Mouse (Mus musculus) liver, embryonic 14.5 days (tissue): ENCODE measurements around the gene Ubxn2a. TPM values are rescaled to one million over a fixed set of nuclear protein-coding genes. Genes with fewer than 3 reads are reported as not detected.
"Not testable (repeated sequence)": the region's sequence is repeated elsewhere in the genome, so short reads cannot be mapped to it uniquely, and the experiment has no call there.

Experiments
- ATAC-seq: fragments of 200-750 bp; cut with Nextera tagmentation; 2 replicates; pipeline ENCODE4 v1.8.0; 2017; ENCODE audit warnings: moderate number of reproducible peaks, mild to moderate bottlenecking, moderate library complexity; ENCODE audit not compliant: insufficient read depth
- DNase-seq, 3 experiments: peaks; one replicate each; pipeline ENCODE4 v3.0.0-alpha.2; 2012 to 2013; ENCODE audit warnings: low read depth in 3 of 3, low spot score in 3 of 3
- H3K27ac ChIP-seq: fragments of 300-500 bp; sonication (generic); 2 replicates; pipeline ENCODE4 v1.5.1; 2014; ENCODE audit warnings: moderate library complexity, mild to moderate bottlenecking, control low read depth, inconsistent platforms
- H3K27me3 ChIP-seq: fragments of 300-500 bp; sonication (generic); 2 replicates; pipeline ENCODE4 v1.6.1; 2014; ENCODE audit warnings: mild to moderate bottlenecking, low read length, moderate library complexity; ENCODE audit not compliant: control insufficient read depth, insufficient read depth
- H3K36me3 ChIP-seq: fragments of 300-500 bp; sonication (generic); replicated peaks from 2 replicates; pipeline ENCODE4 v1.6.1; 2014; ENCODE audit warnings: low read depth; ENCODE audit not compliant: control insufficient read depth, insufficient read depth
- H3K4me1 ChIP-seq, 2 experiments: fragments of 200-500 bp in 1 of 2; fragments of 300-500 bp in 1 of 2; sonication (generic) in 1 of 2; replicated peaks; 2 replicates each; pipeline ENCODE4 v1.6.1; 2012 to 2014; ENCODE audit warnings: antibody characterized with exemption in 1 of 2, inconsistent platforms in 1 of 2, low read length in 1 of 2; ENCODE audit not compliant: control insufficient read depth in 2 of 2, insufficient read depth in 2 of 2
- H3K4me2 ChIP-seq: fragments of 300-500 bp; sonication (generic); 2 replicates; pipeline ENCODE4 v1.6.1; 2014; ENCODE audit warnings: low read depth, mild to moderate bottlenecking, control low read depth, moderate library complexity
- H3K4me3 ChIP-seq, 2 experiments: fragments of 200-500 bp in 1 of 2; fragments of 300-500 bp in 1 of 2; sonication (generic) in 1 of 2; 2 replicates each; pipeline ENCODE4 v1.5.1; 2012 to 2014; ENCODE audit warnings: low read depth in 2 of 2, low read length in 2 of 2, mild to moderate bottlenecking in 2 of 2, control low read depth in 1 of 2, inconsistent platforms in 1 of 2, moderate library complexity in 1 of 2; ENCODE audit not compliant: insufficient read depth in 1 of 2
- H3K9ac ChIP-seq: fragments of 300-500 bp; sonication (generic); replicated peaks from 2 replicates; pipeline ENCODE4 v1.6.1; 2014; ENCODE audit warnings: mild to moderate bottlenecking, control low read depth, moderate library complexity
- H3K9me3 ChIP-seq: fragments of 300-500 bp; sonication (generic); 2 replicates; pipeline ENCODE4 v1.6.1; 2016; ENCODE audit warnings: low read length, mixed read lengths; ENCODE audit not compliant: control insufficient read depth
- CTCF ChIP-seq: IDR thresholded peaks from 2 replicates; pipeline ENCODE4 v1.5.1; 2016; ENCODE audit warnings: antibody characterized with exemption, low read depth, control low read depth
- EP300 ChIP-seq: IDR thresholded peaks from 2 replicates; pipeline ENCODE4 v1.6.1; 2016; ENCODE audit warnings: antibody characterized with exemption, low read depth
- WGBS: fragments of 180-500 bp; shearing (Covaris S2); extraction: QIAGEN DNeasy Blood & Tissue Kit; methylation state at CpG from one replicate; pipeline ENCODE4 v1.1.7; 2014; ENCODE audit not compliant: insufficient replicate concordance; 5-methylcytosine and 5-hydroxymethylcytosine counted together
- polyA plus RNA-seq, 2 experiments: library from polyadenylated mRNA; depleted of rRNA in 1 of 2; stranded (reverse) in 1 of 2; unstranded in 1 of 2; fragments of >200 nt; fragmentation: Nextera tagmentation in 1 of 2; extraction: Ambion mirVana in 1 of 2; gene quantifications; 2 replicates each; pipeline versions ENCODE4 v1.2.1 to v1.2.3; 2012 to 2014

Gene Ubxn2a
- polyA plus RNA-seq, 2 experiments: 7.4 to 23.0 TPM

DNA sequence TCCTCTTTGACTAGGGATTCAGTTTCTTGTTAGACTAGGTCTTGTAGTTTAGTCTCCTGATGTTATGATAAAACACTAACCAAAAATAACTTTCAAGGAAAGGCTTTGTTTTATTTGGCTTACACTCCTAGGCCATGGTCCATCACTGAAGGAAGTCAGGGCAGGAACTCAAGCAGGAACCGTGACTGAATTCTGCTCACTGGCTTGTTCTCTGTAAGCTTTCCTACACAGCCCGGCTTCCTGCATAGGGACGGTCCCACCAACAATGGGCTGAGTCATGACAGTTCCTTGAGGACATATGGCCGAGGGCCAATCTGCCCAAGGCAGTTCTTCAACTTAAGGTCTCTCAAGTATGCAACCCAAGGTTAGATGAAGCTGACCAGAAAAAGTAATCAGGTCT is 4.2 kb upstream of the Ubxn2a start:
- Histone ChIP-seq H3K27me3 (no peaks in the 10 kb centered on the region), H3K9me3 (no peaks in the 10 kb centered on the region), H3K4me3 (no peak overlapping the region), H3K27ac (no peak overlapping the region), H3K4me2 (no peak overlapping the region), H3K4me1 (peaks cover 2 to 5% of the 10 kb centered on the region in 2 experiments; a peak in 3 of 4 replicates), H3K36me3 (no peaks in the 10 kb centered on the region), H3K9ac (no peak overlapping the region)
- 44% methylated on average over 4 of the region's 4 CpGs for WGBS
- TF ChIP-seq EP300: no peak
- TF ChIP-seq CTCF: no peak
- DNase-seq (no peak), ATAC-seq (no peak)

- H3K27me3 ChIP-seq, H3K4me1 ChIP-seq, H3K27ac ChIP-seq, H3K36me3 ChIP-seq, H3K4me2 ChIP-seq, H3K9me3 ChIP-seq, DNase-seq, ATAC-seq, H3K9ac ChIP-seq, H3K4me3 ChIP-seq: not testable (repeated sequence)
- WGBS: 83% methylated on average over 1 of the region's 1 CpGs
These were observed 3.0 kb upstream of the Ubxn2a start for GRCm38 (mm10) chr12:4910496-4910895.

DNA sequence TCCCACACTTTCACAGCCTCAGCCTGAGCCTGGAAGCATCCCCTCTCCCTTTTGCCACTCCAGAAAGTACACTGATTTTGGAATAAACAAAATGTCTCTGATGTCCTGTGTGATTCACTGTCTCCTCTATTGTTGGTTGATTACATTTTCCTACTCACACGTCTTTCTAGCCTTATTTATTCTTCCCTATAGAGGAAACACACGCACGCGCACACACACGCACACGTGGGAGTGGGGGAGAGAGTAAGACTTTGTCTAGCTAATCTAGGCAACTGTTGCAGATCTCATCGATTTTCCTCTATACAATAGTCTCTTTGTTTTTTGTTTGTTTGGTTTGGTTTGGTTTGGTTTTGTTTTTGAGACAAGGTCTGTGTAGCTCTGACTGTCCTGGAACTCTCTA is 886 bp upstream of the Ubxn2a start:
- no peaks in the 10 kb centered on the region for H3K27me3 ChIP-seq
- H3K9me3 ChIP-seq: no peaks in the 10 kb centered on the region
- 86% methylated on average over 7 of the region's 7 CpGs for WGBS
- no peak for ATAC-seq
- no peak for DNase-seq
- H3K9ac ChIP-seq: peak overlapping the region; percentile 98
- H3K4me1 ChIP-seq: peaks cover 10 to 11% of the 10 kb centered on the region in 2 experiments; a peak in 2 of 4 replicates
- TF ChIP-seq EP300 (no peak), CTCF (no peak)
- H3K4me3 ChIP-seq: peak overlapping the region in 1 of 2 experiments; percentile 98; a peak in 1 of 4 replicates
- H3K27ac ChIP-seq: no peak overlapping the region
- H3K4me2 ChIP-seq: peak overlapping the region; percentile 97
- H3K36me3 ChIP-seq: no peaks in the 10 kb centered on the region; the same call in 1 of the 2 replicates

DNA sequence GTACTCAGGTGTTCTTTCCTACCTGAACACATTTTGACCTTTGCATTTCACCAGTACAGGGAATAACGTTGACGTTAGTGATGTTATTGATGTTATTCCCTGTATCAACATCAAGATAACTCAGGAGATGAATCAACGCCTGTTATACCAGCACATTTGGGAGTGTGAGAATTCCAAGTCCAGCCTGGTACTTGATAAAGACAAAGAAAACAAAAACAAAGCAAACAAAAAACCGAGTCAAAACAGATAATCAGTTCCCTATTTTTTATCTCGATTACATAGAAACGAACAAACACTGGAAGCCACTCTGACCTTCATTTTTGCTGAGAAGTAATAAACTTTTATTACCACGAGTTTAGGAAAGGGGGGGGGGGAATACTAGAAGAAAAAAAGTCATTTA is 1.0 kb downstream of the Ubxn2a start:
- WGBS: 12% methylated on average over 7 of the region's 7 CpGs
- DNase-seq: peak in 1 of 3 experiments; percentile 19
- H3K9me3 ChIP-seq: no peaks in the 10 kb centered on the region
- peak overlapping the region; percentile 98 for H3K9ac ChIP-seq
- H3K4me3 ChIP-seq: peak overlapping the region; percentile 66 to 98
- no peaks in the 10 kb centered on the region; the same call in 1 of the 2 replicates for H3K36me3 ChIP-seq
- ATAC-seq: no peak
- H3K27me3 ChIP-seq: no peaks in the 10 kb centered on the region
- TF ChIP-seq CTCF (no peak), EP300 (no peak)
- H3K4me2 ChIP-seq: peak overlapping the region; percentile 97
- peaks cover 10 to 11% of the 10 kb centered on the region in 2 experiments; a peak in 2 of 4 replicates for H3K4me1 ChIP-seq
- peak overlapping the region; percentile 89 for H3K27ac ChIP-seq

GRCm38 (mm10) chr12:4905946-4906345 is 1.6 kb downstream of the Ubxn2a start:
- TF ChIP-seq CTCF (peak; percentile 40; the same call in 1 of the 2 replicates), EP300 (no peak)
- Histone ChIP-seq H3K4me3 (peak overlapping the region; percentile 66 to 98), H3K9ac (peak overlapping the region; percentile 98), H3K27ac (peak overlapping the region; percentile 89), H3K27me3 (no peaks in the 10 kb centered on the region), H3K36me3 (peaks cover 3% of the 10 kb centered on the region), H3K9me3 (no peaks in the 10 kb centered on the region), H3K4me1 (peaks cover 10 to 11% of the 10 kb centered on the region in 2 experiments; a peak in 2 of 4 replicates), H3K4me2 (peak overlapping the region; percentile 97)
- WGBS: 44% methylated on average over 7 of the region's 7 CpGs
- peak; percentile 30 to 36 (median 31) for DNase-seq
- no peak for ATAC-seq
